Comparison of ENCODE assay signal across 28 mouse cellular contexts in the genomic region with DNA sequence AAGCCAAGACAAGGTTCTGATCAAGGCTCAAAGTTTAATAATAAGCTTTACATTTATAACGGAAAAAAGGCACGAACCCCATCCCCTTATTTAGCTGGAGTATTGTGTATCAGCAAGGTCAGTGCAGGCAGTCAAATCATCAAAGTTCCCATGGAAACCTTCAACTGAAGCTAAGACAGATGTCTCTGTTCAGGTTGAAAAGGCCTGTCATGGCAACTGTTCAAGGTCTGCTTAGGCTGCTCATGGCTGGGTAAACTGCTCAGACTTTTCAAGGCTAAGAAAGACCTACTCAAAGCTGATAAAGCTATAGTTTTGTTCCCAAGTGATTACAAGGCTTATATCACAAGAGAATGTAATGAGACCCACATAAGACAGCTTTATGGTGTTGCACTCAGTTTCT. TPM values are rescaled to one million over a fixed set of nuclear protein-coding genes. Genes with fewer than 3 reads are reported as not detected.
A peak's percentile ranks its signal among the peaks of the same experiment; 100 is the strongest.
DNase-seq lines count a peak whose midpoint lies in the region; ATAC-seq lines count a peak whose summit lies in the region.
"Had no signal": no experiment of that assay in that cellular context is flagged by ENCODE, and none has a peak within 500 bp of the region (broad histone marks: within the 10 kb centered on the region; RNA-seq: fewer than 3 reads in every experiment).

No protein-coding gene starts in this region.

- no peak overlapping the region for H3K4me2 ChIP-seq in embryonic facial prominence, embryonic 14.5 days (ENCODE audit: low read depth, low read length)
- H3K4me2 ChIP-seq: forebrain, embryonic 12.5 days; heart, embryonic 11.5 days; heart, embryonic 15.5 days; hindbrain, embryonic 14.5 days; intestine, embryonic 15.5 days had no signal

- ATAC-seq in embryonic facial prominence, embryonic 14.5 days (ENCODE audit: low read depth), result no peak
- ATAC-seq: CD4-positive, CD25-positive, alpha-beta regulatory T cell, adult 4 months; forebrain, postnatal 0 days; intestine, embryonic 15.5 days had no signal

- H3K27me3 ChIP-seq in embryonic facial prominence, embryonic 14.5 days (replicated peaks; ENCODE audit: control insufficient read depth, insufficient read depth, low read length), result no peaks in the 10 kb centered on the region
- no peaks in the 10 kb centered on the region for H3K27me3 ChIP-seq in embryonic facial prominence, embryonic 10.5 days (replicated peaks; ENCODE audit: low read depth, poor library complexity, severe bottlenecking)
- H3K27me3 ChIP-seq: forebrain, embryonic 12.5 days; heart, embryonic 15.5 days; intestine, embryonic 15.5 days had no signal

- H3K36me3 ChIP-seq in embryonic facial prominence, embryonic 14.5 days (ENCODE audit: control insufficient read depth, insufficient read depth, low read length), result no peaks in the 10 kb centered on the region
- H3K36me3 ChIP-seq in embryonic facial prominence, embryonic 10.5 days (replicated peaks), result no peaks in the 10 kb centered on the region
- H3K36me3 ChIP-seq: forebrain, embryonic 12.5 days; G1E; heart, embryonic 15.5 days; intestine, embryonic 15.5 days had no signal

- no peaks in the 10 kb centered on the region for H3K4me1 ChIP-seq in embryonic facial prominence, embryonic 14.5 days (ENCODE audit: control insufficient read depth, insufficient read depth, low read length)
- H3K4me1 ChIP-seq in embryonic facial prominence, embryonic 10.5 days, result no peaks in the 10 kb centered on the region
- H3K4me1 ChIP-seq: forebrain, embryonic 12.5 days; heart, embryonic 15.5 days; intestine, embryonic 15.5 days had no signal

- H3K27ac ChIP-seq in embryonic facial prominence, embryonic 14.5 days (replicated peaks; ENCODE audit: low read depth, low read length), result no peak overlapping the region
- no peak overlapping the region for H3K27ac ChIP-seq in embryonic facial prominence, embryonic 10.5 days (replicated peaks)
- H3K27ac ChIP-seq: forebrain, embryonic 12.5 days; heart, adult 2 months; heart, embryonic 15.5 days; hindbrain, embryonic 14.5 days; intestine, embryonic 15.5 days had no signal

- no peak overlapping the region for H3K9ac ChIP-seq in embryonic facial prominence, embryonic 14.5 days (ENCODE audit: low read depth, low read length)
- H3K9ac ChIP-seq: forebrain, embryonic 12.5 days; forebrain, postnatal 0 days; heart, embryonic 15.5 days; hindbrain, embryonic 14.5 days; intestine, embryonic 15.5 days had no signal

- DNase-seq in adrenal gland, adult (ENCODE audit: inconsistent age in 2 of 2, low spot score in 1 of 2), result peak; percentile 46 to 73
- no peak for DNase-seq in adrenal gland, adult 18-20 months (ENCODE audit: low spot score in 2 of 2)
- peak; percentile 3 for DNase-seq in embryonic facial prominence, embryonic 14.5 days (ENCODE audit: low spot score)
- no peak for DNase-seq in embryonic facial prominence, embryonic 10.5 days (ENCODE audit: low spot score)
- DNase-seq in ovary, postnatal 36 days (ENCODE audit: low spot score), result peak; percentile 4
- DNase-seq in ovary, postnatal 14 days (ENCODE audit: low spot score), result no peak
- no peak for DNase-seq in kidney, adult 11 months
- DNase-seq: B cell, adult 2 months; cerebellum, adult 11-12 months; cerebellum, adult 9-10 months; cerebellum, postnatal 25 days; forebrain, postnatal 0 days; gastrocnemius, postnatal 14 days; heart, adult 2 months; heart, postnatal 14 days; kidney, adult 8-10 months had no signal

- 73% methylated on average over 2 of the region's 2 CpGs for WGBS in embryonic facial prominence, embryonic 14.5 days
- WGBS in embryonic facial prominence, embryonic 10.5 days, result 89% methylated on average over 2 of the region's 2 CpGs

- H3K9me3 ChIP-seq in embryonic facial prominence, embryonic 14.5 days (ENCODE audit: control insufficient read depth, low read length), result no peaks in the 10 kb centered on the region
- H3K9me3 ChIP-seq in embryonic facial prominence, embryonic 10.5 days, result no peaks in the 10 kb centered on the region
- H3K9me3 ChIP-seq: forebrain, embryonic 12.5 days; G1E; heart, embryonic 15.5 days; intestine, embryonic 15.5 days had no signal

- H3K4me3 ChIP-seq in embryonic facial prominence, embryonic 14.5 days (ENCODE audit: low read depth, low read length), result no peak overlapping the region
- H3K4me3 ChIP-seq in embryonic facial prominence, embryonic 10.5 days, result no peak overlapping the region
- H3K4me3 ChIP-seq: forebrain, embryonic 12.5 days; heart, adult 2 months; heart, embryonic 15.5 days; intestine, embryonic 15.5 days had no signal

RNA-seq across cellular contexts. Expression of a gene that starts 1.3 kb away (rescaled TPM):
- total RNA-seq in adrenal gland, adult 18-20 months (2021), result not detected
- polyA plus RNA-seq in embryonic facial prominence, embryonic 14.5 days (2014; fragmentation: Nextera tagmentation; extraction: Ambion mirVana), result not detected in 2 replicates
- polyA plus RNA-seq in embryonic facial prominence, embryonic 10.5 days (2016; fragmentation: Nextera tagmentation; extraction: Ambion mirVana), result not detected in 2 replicates
- total RNA-seq: forebrain, postnatal 0 days; G1E; gastrocnemius, adult 18-20 months; gastrocnemius, postnatal 14 days; heart, adult 2 months; heart, postnatal 14 days; hematopoietic stem cell, adult 5-6 weeks had no signal
- polyA plus RNA-seq: CD4-positive, CD25-positive, alpha-beta regulatory T cell, adult 4 months; cortical plate, adult 2 months; embryonic facial prominence, embryonic 11.5 days; forebrain, embryonic 12.5 days; forebrain, postnatal 0 days; G1E; gonadal fat pad, adult 2 months; heart, adult 2 months; heart, embryonic 11.5 days; heart, embryonic 15.5 days; hindbrain, embryonic 14.5 days; intestine, embryonic 15.5 days had no signal

RNA-seq across cellular contexts. Expression of a gene that starts 31.6 kb away (rescaled TPM):
- not detected for total RNA-seq in adrenal gland, adult 18-20 months (2021)
- not detected in 2 replicates for polyA plus RNA-seq in embryonic facial prominence, embryonic 14.5 days (2014; fragmentation: Nextera tagmentation; extraction: Ambion mirVana)
- not detected in 2 replicates for polyA plus RNA-seq in embryonic facial prominence, embryonic 10.5 days (2016; fragmentation: Nextera tagmentation; extraction: Ambion mirVana)
- total RNA-seq: forebrain, postnatal 0 days; gastrocnemius, adult 18-20 months; gastrocnemius, postnatal 14 days; heart, adult 2 months; heart, postnatal 14 days; hematopoietic stem cell, adult 5-6 weeks had no signal
- polyA plus RNA-seq: CD4-positive, CD25-positive, alpha-beta regulatory T cell, adult 4 months; cortical plate, adult 2 months; embryonic facial prominence, embryonic 11.5 days; forebrain, embryonic 12.5 days; forebrain, postnatal 0 days; G1E; gonadal fat pad, adult 2 months; heart, adult 2 months; heart, embryonic 11.5 days; heart, embryonic 15.5 days; hindbrain, embryonic 14.5 days; intestine, embryonic 15.5 days had no signal

Comparison
In these comparisons a context has a peak if more than half of its experiments do, and no peak if none do; other contexts are left out.
1. DNase-seq: peak in adrenal gland, adult (2 of 2), embryonic facial prominence, embryonic 14.5 days (single experiment) and ovary, postnatal 36 days (single experiment); none in adrenal gland, adult 18-20 months (0 of 2), embryonic facial prominence, embryonic 10.5 days (single experiment), ovary, postnatal 14 days (single experiment) and kidney, adult 11 months (single experiment).